Mouse (Mus musculus) regulatory T cell (primary cell): Measurements from ENCODE around the gene Jazf1.

Experiments used
- in situ Hi-C: fragments of 300-600 bp; cut with MboI, MseI; formaldehyde crosslinking; loops from one replicate; pipeline ENCODE4 v1.15.1; 2025; ENCODE audit warnings: high pct_unique_total_duplicates

Jazf1 gene

GRCm38 (mm10) chr6:52912143-52912918, 156.1 kb downstream of the Jazf1 start:
- in situ Hi-C loops: loop anchor here (5.0 kb wide), 1 partner anchor 660 kb away; no protein-coding TSS in a partner anchor

GRCm38 (mm10) chr6:52906801-52907200, 161.6 kb downstream of the Jazf1 start:
- in situ Hi-C loops: no loop called here

DNA sequence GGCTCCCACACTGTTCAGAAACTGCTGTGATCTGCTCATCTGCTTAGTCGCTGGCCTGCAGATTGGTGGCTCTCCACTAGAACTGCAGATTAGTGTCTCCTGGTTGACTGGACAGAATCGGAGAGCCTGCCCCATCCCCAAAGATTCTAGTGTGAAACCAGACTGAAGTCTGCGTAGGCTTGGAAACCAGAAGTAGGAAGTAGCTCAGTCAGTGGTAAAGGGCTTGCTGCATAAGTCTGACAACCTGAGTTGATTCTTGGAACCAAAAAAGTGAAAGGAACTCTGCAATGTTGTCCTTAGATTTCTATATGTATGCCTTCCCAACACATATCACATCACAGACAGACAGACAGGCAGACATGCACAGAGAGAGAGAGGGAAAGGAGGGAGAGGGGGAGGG, 163.3 kb downstream of the Jazf1 start:
- in situ Hi-C loops: no loop called here

- in situ Hi-C loops: loop anchor here (5.0 kb wide), 1 partner anchor 46 kb away; no protein-coding TSS in a partner anchor
Measured at GRCm38 (mm10) chr6:52903226-52903960, 165.0 kb downstream of the Jazf1 start.

DNA sequence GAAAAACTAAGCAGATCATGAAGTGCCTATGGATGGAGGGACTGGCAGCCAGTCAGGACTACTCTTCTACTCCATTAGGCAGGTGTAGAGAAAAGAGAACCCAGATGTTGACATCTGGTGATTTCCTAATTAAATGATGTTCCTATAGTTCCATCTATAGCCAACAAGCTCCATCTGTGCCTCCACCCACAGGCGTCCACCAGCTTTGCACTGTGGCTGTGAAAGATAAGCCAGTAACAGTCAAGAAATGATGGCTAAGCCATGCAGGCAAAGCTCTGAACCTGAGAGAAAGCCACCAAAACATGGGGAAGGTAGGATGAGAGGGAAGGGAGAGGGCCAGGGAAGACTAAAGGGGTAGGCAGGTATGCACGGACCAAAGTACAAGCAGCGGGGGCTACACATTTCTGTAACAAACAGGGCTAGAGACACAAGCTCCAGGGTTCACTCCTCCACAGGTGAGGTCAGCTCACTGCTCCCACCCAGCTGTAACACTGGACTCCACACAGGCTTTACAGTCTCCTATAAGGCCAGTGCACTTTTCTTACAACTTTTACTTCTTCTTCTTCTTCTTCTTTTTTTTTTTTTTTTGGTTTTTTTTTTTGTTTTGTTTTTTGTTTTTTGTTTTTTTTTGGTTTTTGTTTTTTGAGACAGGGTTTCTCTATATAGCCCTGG, 168.7 kb downstream of the Jazf1 start:
- in situ Hi-C loops: loop anchor here (5.0 kb wide), 1 partner anchor 42 kb away; no protein-coding TSS in a partner anchor

GRCm38 (mm10) chr6:52895075-52895474, 173.4 kb downstream of the Jazf1 start:
- in situ Hi-C loops: no loop called here

- in situ Hi-C loops: no loop called here
Measured at GRCm38 (mm10) chr6:52894501-52894823, 174.0 kb downstream of the Jazf1 start.

DNA sequence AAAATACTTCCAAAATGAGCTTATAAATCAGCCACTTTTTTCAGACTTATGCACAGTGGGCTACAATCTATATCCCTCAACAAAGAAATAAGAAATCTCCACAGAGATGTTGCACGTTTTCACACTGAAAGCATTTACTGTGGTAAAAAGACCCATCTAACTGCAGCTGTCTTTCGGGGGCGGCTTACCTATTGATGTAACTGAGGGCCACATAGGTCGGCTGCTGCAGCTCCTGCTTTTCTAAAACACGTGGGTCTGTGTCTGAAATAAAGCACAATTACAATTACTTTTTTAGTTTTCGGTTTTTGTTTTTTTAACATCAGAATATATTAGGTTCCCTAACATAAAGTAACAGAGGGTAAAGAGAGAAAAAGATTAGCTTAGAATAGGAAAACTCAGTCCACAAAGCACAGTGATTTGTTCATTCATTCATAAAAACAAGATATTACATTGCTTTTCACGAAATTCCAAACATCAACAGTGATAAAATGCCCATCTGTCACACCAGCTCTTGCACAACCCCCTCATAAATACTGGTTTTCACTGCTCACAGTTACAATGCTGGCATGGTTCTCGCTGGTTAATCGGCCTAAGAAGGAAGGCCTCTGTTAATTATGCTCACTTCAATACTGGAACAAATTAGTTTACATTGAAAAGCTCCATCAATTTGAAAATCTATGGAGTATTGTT, 174.5 kb downstream of the Jazf1 start:
- in situ Hi-C loops: no loop called here

GRCm38 (mm10) chr6:52892978-52893377, 175.5 kb downstream of the Jazf1 start:
- in situ Hi-C loops: no loop called here

DNA sequence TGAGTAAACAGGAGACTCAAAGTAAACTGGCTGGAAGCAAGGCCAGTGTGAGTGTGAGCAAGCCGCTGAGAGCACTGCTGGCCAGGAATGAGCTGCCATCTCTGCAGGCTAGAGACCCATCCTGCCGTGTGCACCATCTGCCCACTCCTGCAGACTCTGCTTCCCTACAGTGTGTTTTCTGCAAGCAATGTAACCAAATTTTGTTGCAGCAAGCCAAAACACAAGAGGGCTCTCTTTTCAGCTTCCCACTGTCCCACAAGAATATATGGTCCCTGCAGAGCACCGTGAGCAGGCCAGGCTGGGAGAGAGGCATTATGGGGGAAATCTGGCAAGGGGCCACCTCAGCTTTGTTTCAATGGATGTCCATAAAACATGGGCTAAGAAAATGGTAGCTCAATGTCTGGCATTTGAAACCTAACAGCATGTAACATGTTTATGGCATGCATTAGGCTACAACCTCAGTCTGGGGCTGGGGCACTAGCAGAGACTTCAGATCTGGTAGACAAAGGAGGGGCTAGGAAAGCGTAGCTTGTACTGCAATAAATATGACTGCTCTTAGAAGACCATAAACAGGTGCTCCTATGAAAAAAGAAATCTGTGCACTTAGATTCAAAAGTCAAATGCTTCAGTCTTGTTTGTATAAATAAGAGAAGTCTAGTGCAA, 180.8 kb downstream of the Jazf1 start:
- in situ Hi-C loops: no loop called here

- in situ Hi-C loops: no loop called here
Measured at GRCm38 (mm10) chr6:52883773-52884172, 184.7 kb downstream of the Jazf1 start.

DNA sequence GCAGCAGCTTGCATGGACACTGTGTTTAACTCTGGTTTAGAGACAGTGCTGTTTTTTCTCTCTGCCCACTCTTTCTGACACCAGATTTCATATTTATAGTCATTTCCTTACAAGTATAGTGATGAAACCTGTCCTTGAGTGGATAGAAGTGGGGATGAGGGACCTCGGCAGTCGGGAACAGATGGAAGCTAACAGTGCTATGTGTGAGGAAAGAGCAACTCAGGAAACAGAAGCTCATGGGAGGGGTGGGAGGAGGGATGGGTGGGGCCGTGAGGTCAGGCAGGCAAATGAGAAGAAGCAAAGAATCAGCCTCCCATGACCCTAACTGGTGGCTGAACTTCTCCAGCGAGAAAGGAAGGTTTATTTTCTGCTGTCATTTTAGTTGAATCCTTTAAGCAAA, 191.3 kb downstream of the Jazf1 start:
- in situ Hi-C loops: loop anchor here (5.0 kb wide), 1 partner anchor 40 kb away; no protein-coding TSS in a partner anchor

DNA sequence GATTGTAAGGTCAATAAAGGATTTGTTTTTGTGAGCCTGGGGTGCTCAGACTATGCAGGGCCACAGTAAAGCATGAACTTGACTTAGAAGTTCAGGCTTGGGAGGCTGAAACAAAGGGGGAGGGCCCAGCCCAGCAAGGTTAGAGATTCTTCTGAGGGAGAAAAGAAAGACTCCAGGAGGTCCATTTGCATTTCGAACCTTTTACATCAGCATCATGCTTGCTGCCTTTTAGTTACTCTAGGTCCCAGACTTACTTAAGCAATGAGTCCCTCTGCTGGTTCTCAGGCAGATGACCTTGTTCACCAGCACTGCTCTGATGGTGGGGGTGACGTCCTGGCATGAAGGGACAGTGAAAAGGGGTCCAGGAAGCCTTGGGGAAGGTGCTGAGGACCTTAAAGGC, 197.1 kb downstream of the Jazf1 start:
- in situ Hi-C loops: no loop called here

DNA sequence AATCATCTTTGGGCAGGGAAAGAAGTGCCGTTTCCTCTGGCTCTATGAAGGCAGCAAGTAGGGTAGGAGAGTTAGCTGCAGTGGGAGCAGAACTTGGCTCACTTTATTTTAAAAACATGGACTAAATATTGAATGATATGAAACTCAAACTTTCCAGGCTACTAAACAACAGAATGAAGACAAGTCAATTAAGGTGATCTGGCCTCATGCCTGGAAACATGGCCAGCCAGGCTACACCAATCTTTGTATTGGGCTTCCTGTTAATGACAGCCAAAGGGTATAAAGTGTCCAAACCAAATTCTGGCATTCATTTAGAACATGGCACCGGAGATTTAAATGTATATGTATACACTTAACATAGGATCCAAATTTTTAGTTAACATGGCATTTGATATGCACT, 199.2 kb downstream of the Jazf1 start:
- in situ Hi-C loops: no loop called here

DNA sequence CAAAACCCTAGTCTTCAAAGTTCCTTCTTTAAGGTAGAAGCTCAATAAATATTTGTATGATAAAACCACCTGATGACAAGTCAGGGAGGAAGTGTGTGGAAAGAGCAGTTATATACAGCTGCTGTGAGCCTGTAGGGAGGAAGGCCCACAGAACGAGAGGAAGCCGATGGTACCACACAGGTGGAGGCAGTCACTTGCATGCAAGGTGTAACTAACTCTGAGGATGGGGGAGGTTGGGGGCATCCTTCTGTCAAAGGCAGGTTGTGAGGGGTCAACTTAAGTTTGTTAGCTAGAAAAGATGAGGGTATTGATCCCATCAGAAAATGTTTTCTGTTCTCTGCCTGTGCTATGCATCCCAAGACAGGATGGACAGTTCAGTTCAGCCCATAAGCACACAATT, 200.1 kb downstream of the Jazf1 start:
- in situ Hi-C loops: no loop called here

DNA sequence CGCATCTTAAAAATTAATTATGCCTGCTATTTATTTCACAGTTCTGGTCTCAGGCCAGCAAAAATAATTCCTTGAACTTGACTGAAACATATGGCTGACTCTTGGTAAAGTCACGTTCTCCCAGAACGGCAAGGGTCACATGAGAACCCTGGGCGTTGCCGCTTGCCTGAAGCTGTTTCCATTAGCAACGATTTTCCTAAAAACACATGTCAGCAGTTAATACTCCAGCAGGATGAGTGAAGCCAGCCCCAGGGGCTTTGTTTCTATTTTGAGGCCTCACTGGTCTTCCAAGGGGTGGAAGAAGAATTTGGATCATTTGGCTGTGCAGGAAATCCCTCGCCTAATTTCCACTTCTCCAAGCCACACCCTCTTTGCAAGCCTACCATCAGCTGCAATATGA, 206.5 kb downstream of the Jazf1 start:
- in situ Hi-C loops: no loop called here

GRCm38 (mm10) chr6:52861186-52861820, 207.1 kb downstream of the Jazf1 start:
- in situ Hi-C loops: no loop called here

GRCm38 (mm10) chr6:52860713-52861112, 207.7 kb downstream of the Jazf1 start:
- in situ Hi-C loops: no loop called here

DNA sequence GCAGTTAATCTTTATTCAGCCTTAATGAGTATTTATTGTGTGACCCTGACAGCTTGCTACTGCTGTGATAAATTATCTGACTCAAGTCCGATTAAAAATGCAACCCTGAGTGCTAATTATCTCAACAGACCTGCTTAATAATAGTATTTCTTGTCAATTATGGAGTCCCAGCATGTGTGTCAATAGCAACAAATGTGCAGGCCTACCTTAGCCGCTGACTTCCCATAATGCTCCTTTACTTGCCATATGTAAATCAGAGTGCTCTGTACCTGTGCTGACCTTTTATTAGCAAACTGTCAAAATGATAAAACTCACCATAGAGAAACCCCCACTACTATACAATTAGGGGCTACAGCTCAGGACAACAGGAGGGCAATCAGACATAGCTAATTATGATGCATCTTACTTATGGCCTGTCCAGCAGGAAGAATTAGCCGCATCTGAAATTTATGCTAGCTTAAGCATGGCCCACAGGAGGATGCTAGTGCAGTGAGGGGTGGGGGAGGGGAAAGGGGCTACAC, 209.5 kb downstream of the Jazf1 start:
- in situ Hi-C loops: loop anchor here (5.0 kb wide), 1 partner anchor 43 kb away; no protein-coding TSS in a partner anchor

DNA sequence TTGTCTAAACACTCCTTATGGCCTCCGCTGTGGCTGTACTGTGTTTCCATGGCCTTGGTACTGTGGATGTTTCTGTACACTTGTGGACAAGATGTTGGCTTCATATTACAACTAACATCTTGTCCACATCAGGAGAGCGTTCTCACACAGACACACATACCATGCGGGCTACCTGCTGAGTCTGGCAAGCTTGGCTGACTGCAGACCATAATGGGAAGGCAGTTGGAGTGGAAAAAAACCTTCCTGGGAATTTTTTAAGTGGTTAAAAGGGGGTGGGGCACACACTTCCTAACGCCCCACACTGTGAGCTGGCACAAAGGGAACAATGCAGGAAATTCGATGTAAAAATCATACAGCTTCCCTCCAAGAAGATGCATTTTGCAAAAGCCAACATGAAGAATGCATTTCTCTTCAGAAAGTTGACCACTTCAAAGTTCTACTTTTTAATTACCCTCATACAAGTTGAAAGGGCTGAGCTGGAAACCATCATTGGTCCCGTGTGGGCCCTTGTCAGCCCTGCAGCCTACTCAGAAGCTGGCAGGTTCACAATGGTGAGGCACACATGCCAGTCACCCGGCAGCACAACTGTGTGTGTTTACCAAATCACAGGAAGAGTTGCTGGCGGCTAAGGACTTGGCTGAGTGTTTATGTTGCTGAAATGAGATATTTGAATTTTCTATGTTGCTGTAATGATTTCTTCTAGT, 215.9 kb downstream of the Jazf1 start:
- in situ Hi-C loops: no loop called here
